Mouse (Mus musculus) cortical plate, adult 2 months (tissue): Measurements from ENCODE around the gene Rrp12.

ENCODE experiments used
- CTCF ChIP-seq: fragments of 200-500 bp; IDR thresholded peaks from 2 replicates; pipeline ENCODE4 v1.5.1; 2011; ENCODE audit warnings: mild to moderate bottlenecking, control low read depth, low read length; ENCODE audit not compliant: insufficient read depth; ENCODE audit errors: extremely low read depth
- POLR2A ChIP-seq: fragments of 200-500 bp; IDR thresholded peaks from 2 replicates; pipeline ENCODE4 v1.6.1; 2011; ENCODE audit warnings: mild to moderate bottlenecking, low read length, control low read depth; ENCODE audit not compliant: insufficient read depth; ENCODE audit errors: extremely low read depth

GRCm38 (mm10) chr19:41831101-41831570 lies 64.8 kb downstream of the Rrp12 start:
- no peak for TF ChIP-seq CTCF
- 0 out of 2 replicates have a peak, but pooled peaks have one; percentile 19 for TF ChIP-seq POLR2A
